Mouse (Mus musculus) embryonic fibroblast, embryonic 13.5 days (primary cell): ENCODE results near the gene Synj2. TPM values are rescaled to one million over a fixed set of nuclear protein-coding genes. Genes with fewer than 3 reads are reported as not detected.
"Not testable (repeated sequence)": the region's sequence is repeated elsewhere in the genome, so short reads cannot be mapped to it uniquely, and the experiment has no call there.

Experiments used
- H3K27ac ChIP-seq: 2 replicates; pipeline ENCODE4 v1.5.1; 2012; ENCODE audit warnings: low read length, control low read depth, inconsistent platforms; ENCODE audit not compliant: insufficient read depth
- H3K4me1 ChIP-seq: 2 replicates; pipeline ENCODE4 v1.6.1; 2011; ENCODE audit warnings: low read length; ENCODE audit not compliant: control insufficient read depth, insufficient read depth
- H3K4me3 ChIP-seq: 2 replicates; pipeline ENCODE4 v1.5.1; 2011; ENCODE audit warnings: mild to moderate bottlenecking, control low read depth, low read length; ENCODE audit not compliant: insufficient read depth
- CTCF ChIP-seq: IDR thresholded peaks from 2 replicates; pipeline ENCODE4 v1.5.1; 2011; ENCODE audit warnings: mild to moderate bottlenecking, control low read depth, low read length, moderate library complexity, borderline replicate concordance; ENCODE audit not compliant: insufficient read depth
- POLR2A ChIP-seq: IDR thresholded peaks from 2 replicates; pipeline ENCODE4 v1.6.1; 2011; ENCODE audit warnings: low read depth, mild to moderate bottlenecking, control low read depth, low read length, moderate library complexity
- polyA plus RNA-seq: library from polyadenylated mRNA; stranded (reverse); fragments of >200 nt; gene quantifications from 2 replicates; pipeline ENCODE4 v1.2.4, GENCODE M21; 2011; ENCODE audit warnings: low read depth; ENCODE audit not compliant: missing spikeins, insufficient read length

Synj2 gene
- polyA plus RNA-seq, 1 experiment = 19.9 TPM

GRCm38 (mm10) chr17:6019776-6020175 lies 78.7 kb downstream of the Synj2 start:
- Histone ChIP-seq H3K4me3 (no peak overlapping the region), H3K27ac (no peak overlapping the region), H3K4me1 (peaks cover 4% of the 10 kb centered on the region; the same call in 1 of the 2 replicates)
- TF ChIP-seq CTCF = peak; percentile 80; the same call in 1 of the 2 replicates
- TF ChIP-seq POLR2A = no peak

GRCm38 (mm10) chr17:6020636-6021035 lies 79.6 kb downstream of the Synj2 start:
- TF ChIP-seq POLR2A (no peak), CTCF (no peak)
- H3K27ac ChIP-seq = peak overlapping the region; percentile 69; the same call in 1 of the 2 replicates

GRCm38 (mm10) chr17:6021374-6021789 lies 80.3 kb downstream of the Synj2 start:
- not testable (repeated sequence) for H3K4me1 ChIP-seq, H3K4me3 ChIP-seq
- TF ChIP-seq POLR2A = 0 out of 2 replicates have a peak, but pooled peaks have one; percentile 29
- peak overlapping the region; percentile 69 for H3K27ac ChIP-seq

More at GRCm38 (mm10) chr17:6020636-6021035, 79.6 kb downstream of the Synj2 start:
- Histone ChIP-seq H3K4me3 (no peak overlapping the region), H3K4me1 (peaks cover 4% of the 10 kb centered on the region; the same call in 1 of the 2 replicates)

- TF ChIP-seq CTCF = no peak
- TF ChIP-seq POLR2A = no peak
- H3K4me1 ChIP-seq = no peaks in the 10 kb centered on the region; the same call in 1 of the 2 replicates
These were observed 84.8 kb downstream of the Synj2 start for GRCm38 (mm10) chr17:6025831-6026230.

GRCm38 (mm10) chr17:6035661-6036060 lies 94.6 kb downstream of the Synj2 start:
- Histone ChIP-seq H3K4me1 (no peaks in the 10 kb centered on the region), H3K4me3 (no peak overlapping the region), H3K27ac (no peak overlapping the region)
- TF ChIP-seq POLR2A (no peak), CTCF (no peak)

More at GRCm38 (mm10) chr17:6025831-6026230, 84.8 kb downstream of the Synj2 start:
- H3K27ac ChIP-seq = no peak overlapping the region
- H3K4me3 ChIP-seq = no peak overlapping the region

- Histone ChIP-seq H3K4me1 (no peaks in the 10 kb centered on the region), H3K27ac (no peak overlapping the region), H3K4me3 (no peak overlapping the region)
- no peak for TF ChIP-seq CTCF
- no peak for TF ChIP-seq POLR2A
These were observed 95.4 kb downstream of the Synj2 start for GRCm38 (mm10) chr17:6036458-6036857.

- Histone ChIP-seq H3K4me1 (no peaks in the 10 kb centered on the region), H3K27ac (no peak overlapping the region), H3K4me3 (no peak overlapping the region)
- TF ChIP-seq CTCF (no peak), POLR2A (no peak)
These were observed 95.8 kb downstream of the Synj2 start for GRCm38 (mm10) chr17:6036872-6037271.

- Histone ChIP-seq H3K4me1 (no peaks in the 10 kb centered on the region), H3K27ac (no peak overlapping the region), H3K4me3 (no peak overlapping the region)
- TF ChIP-seq CTCF = no peak
- TF ChIP-seq POLR2A = no peak
These were observed 96.4 kb downstream of the Synj2 start for GRCm38 (mm10) chr17:6037507-6037906.

- H3K27ac ChIP-seq = no peak overlapping the region
- no peaks in the 10 kb centered on the region for H3K4me1 ChIP-seq
- no peak for TF ChIP-seq POLR2A
- no peak for TF ChIP-seq CTCF
- H3K4me3 ChIP-seq = no peak overlapping the region
These were observed 111.7 kb downstream of the Synj2 start for GRCm38 (mm10) chr17:6052801-6053200.

GRCm38 (mm10) chr17:6054934-6055355 lies 113.9 kb downstream of the Synj2 start:
- Histone ChIP-seq H3K27ac (no peak overlapping the region), H3K4me1 (no peaks in the 10 kb centered on the region), H3K4me3 (no peak overlapping the region)
- TF ChIP-seq POLR2A = no peak
- peak; percentile 38; the same call in 1 of the 2 replicates for TF ChIP-seq CTCF
